Mouse (Mus musculus) testis, adult 2 months (tissue): Measurements from ENCODE around the gene Rpl34. TPM values are rescaled to one million over a fixed set of nuclear protein-coding genes. Genes with fewer than 3 reads are reported as not detected.

Experiments used
- H3K27ac ChIP-seq: fragments of 200-500 bp; 2 replicates; pipeline ENCODE4 v1.5.1; 2012; ENCODE audit warnings: low read depth, low read length; ENCODE audit not compliant: control insufficient read depth, insufficient read depth
- H3K27me3 ChIP-seq: fragments of 200-500 bp; 2 replicates; pipeline ENCODE4 v1.6.1; 2012; ENCODE audit warnings: mild to moderate bottlenecking, low read length, moderate library complexity; ENCODE audit not compliant: control insufficient read depth, insufficient read depth
- H3K36me3 ChIP-seq: fragments of 200-500 bp; 2 replicates; pipeline ENCODE4 v1.6.1; 2012; ENCODE audit warnings: mild to moderate bottlenecking, low read length; ENCODE audit not compliant: control insufficient read depth, insufficient read depth
- H3K4me1 ChIP-seq: fragments of 200-500 bp; 2 replicates; pipeline ENCODE4 v1.6.1; 2012; ENCODE audit warnings: low read length; ENCODE audit not compliant: control insufficient read depth, insufficient read depth
- H3K4me3 ChIP-seq: fragments of 200-500 bp; 2 replicates; pipeline ENCODE4 v1.5.1; 2012; ENCODE audit warnings: low read depth, mild to moderate bottlenecking, low read length, moderate library complexity, mixed read lengths; ENCODE audit not compliant: control insufficient read depth
- CTCF ChIP-seq: fragments of 200-500 bp; IDR thresholded peaks from 2 replicates; pipeline ENCODE4 v1.5.1; 2012; ENCODE audit warnings: low read depth, mild to moderate bottlenecking, inconsistent platforms, low read length, moderate library complexity; ENCODE audit not compliant: control insufficient read depth, insufficient read depth, insufficient replicate concordance
- POLR2A ChIP-seq: fragments of 200-500 bp; IDR thresholded peaks from 2 replicates; pipeline ENCODE4 v1.6.1; 2012; ENCODE audit warnings: low read depth, mild to moderate bottlenecking, inconsistent platforms, low read length, moderate library complexity; ENCODE audit not compliant: control insufficient read depth
- polyA plus RNA-seq: library from polyadenylated mRNA; depleted of rRNA; stranded (reverse); fragments of >200 nt; gene quantifications from 2 replicates; pipeline ENCODE4 v1.2.3, GENCODE M21; 2012

The Rpl34 gene
- polyA plus RNA-seq, 1 experiment, result 979 TPM

DNA sequence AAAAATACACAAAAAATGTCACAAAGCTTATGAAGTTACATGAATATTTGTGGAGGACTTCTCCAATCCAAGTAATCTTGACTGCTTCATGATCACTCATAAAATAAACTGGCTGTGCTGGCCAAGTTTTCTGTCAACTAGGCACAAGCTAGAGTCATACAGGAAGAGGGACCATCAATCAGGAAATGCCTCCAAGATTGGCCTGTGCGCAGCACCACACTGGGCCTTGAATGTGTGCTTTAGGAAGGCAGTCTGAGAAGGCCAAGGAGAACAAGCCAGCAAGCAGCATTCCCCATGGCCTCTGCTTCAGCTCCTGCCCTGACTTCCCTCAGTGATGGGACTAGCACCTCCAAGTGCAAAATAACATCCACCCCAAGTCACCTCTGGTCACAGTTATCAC is 3.2 kb downstream of the Rpl34 start:
- Histone ChIP-seq H3K36me3 (no peaks in the 10 kb centered on the region), H3K4me3 (no peak overlapping the region), H3K27me3 (no peaks in the 10 kb centered on the region), H3K4me1 (no peaks in the 10 kb centered on the region), H3K27ac (no peak overlapping the region)
- no peak for TF ChIP-seq CTCF
- no peak for TF ChIP-seq POLR2A

DNA sequence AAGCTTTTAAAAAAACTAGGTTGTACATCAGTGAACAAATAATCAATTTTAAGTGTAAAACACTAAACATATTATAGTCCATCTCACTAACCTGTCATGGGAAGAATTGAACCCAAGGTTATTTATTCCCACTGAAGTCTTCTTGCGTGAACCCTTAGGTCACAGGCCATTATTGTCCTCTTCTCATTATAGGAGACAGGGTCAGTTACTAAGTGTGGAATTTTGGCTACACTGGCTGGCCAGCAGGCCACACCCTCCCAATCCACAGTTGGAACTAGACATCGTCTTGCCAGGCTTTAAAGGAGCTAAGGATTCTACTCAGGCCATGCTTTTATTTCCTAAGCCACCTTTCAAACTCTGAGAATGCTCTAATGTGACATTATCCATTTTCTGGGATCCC is 4.5 kb downstream of the Rpl34 start:
- no peaks in the 10 kb centered on the region for H3K27me3 ChIP-seq
- no peak overlapping the region for H3K27ac ChIP-seq
- TF ChIP-seq POLR2A (no peak), CTCF (no peak)
- no peaks in the 10 kb centered on the region for H3K36me3 ChIP-seq
- peaks cover under 1% of the 10 kb centered on the region; the same call in 1 of the 2 replicates for H3K4me1 ChIP-seq
- no peak overlapping the region for H3K4me3 ChIP-seq

DNA sequence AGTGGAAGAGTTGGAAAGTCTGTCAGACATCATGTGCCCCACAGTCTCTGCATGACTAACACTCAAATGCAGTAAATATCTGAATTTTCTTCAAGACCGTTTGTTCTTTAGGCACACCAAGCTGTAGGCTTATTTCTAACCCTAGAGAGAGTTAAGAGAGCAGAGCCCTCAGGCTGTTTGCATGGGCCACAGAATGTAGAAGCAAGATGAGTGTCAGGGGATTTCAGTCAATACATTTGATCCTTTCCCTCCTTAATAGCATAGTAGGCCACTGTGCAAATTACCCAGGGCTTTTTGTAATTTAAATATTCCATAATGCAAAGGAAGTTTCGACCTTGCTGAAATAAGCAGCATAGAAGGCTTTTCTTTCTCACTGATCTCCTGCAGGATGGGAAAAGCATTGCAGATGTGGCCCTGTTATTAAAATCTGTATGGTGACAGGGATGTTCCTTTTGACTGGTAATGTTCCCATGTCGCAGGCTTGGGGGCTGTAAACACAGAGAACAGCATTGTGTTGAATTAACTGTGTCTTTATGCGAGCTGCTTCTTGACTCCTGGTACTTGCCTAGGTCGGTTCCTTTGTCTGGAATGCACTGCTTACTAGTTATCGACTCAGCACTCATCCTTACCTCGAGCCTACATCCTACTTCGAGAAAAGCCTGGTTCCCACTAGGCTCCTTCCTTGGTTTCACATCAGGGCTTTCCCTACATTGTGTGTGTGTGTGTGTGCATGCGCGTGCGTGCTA is 7.3 kb downstream of the Rpl34 start:
- Histone ChIP-seq H3K27ac (no peak overlapping the region), H3K27me3 (no peaks in the 10 kb centered on the region), H3K4me1 (peaks cover 2% of the 10 kb centered on the region; the same call in 1 of the 2 replicates), H3K4me3 (no peak overlapping the region), H3K36me3 (no peaks in the 10 kb centered on the region)
- TF ChIP-seq POLR2A, result no peak
- no peak for TF ChIP-seq CTCF

DNA sequence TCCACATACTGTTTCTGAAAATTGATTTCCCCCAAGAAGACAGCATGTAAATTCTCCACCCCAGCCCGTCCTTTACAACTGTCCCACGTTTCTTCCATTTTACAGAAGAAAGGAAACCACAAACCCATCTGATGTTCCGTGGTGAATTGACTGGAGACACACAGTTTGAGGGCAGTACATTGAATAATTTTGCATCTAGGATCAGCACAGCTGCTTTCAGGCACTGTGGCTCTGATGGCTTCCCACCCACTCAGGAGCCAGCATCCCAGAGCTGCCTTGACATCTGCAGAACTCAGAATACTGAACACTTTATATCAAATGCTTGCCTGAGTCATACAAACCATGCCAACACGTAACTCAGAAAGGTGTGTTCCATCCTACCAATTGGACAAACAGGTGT is 10.0 kb downstream of the Rpl34 start:
- TF ChIP-seq CTCF (no peak), POLR2A (no peak)
- Histone ChIP-seq H3K4me3 (no peak overlapping the region), H3K27ac (no peak overlapping the region), H3K36me3 (no peaks in the 10 kb centered on the region), H3K27me3 (no peaks in the 10 kb centered on the region), H3K4me1 (peaks cover 2% of the 10 kb centered on the region; the same call in 1 of the 2 replicates)

DNA sequence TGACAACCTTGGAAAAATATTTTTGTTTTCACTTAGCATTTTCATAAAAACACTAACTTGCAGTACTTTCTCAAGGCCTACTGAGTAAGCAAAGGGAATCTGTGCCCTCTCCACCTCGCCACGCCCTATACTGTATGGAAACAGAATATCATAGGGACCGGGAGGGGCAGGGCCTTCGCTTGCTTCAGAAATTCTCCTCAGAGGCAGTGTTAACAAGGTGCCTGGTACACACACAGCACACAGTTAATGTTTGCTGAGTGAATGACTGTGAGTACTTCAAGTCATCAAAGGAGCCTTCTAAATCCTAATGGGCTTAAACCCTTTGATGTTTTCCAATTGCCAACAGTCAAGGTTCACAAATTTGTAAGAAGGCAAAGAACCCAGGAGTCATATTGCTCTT is 11.3 kb downstream of the Rpl34 start:
- Histone ChIP-seq H3K27me3 (no peaks in the 10 kb centered on the region), H3K4me3 (no peak overlapping the region), H3K36me3 (no peaks in the 10 kb centered on the region), H3K4me1 (peaks cover 4% of the 10 kb centered on the region), H3K27ac (no peak overlapping the region)
- no peak for TF ChIP-seq POLR2A
- no peak for TF ChIP-seq CTCF

DNA sequence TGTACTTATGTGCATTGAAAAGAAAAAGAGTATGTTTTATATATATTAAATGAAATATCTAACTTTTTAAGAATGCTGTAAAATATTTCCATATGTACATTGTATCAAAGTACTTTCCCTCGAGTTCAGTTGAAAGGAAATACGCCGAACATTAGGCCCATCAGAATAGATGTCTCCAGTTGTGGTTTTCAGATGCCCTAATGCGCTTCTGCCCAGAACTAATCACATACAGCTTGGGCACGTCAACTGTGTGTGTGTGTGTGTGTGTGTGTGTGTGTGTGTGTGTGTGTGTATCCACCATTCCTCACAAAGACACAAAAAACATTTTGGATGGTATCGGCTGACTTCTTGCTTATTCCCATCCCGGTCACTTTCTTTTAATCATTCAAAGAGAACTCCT is 13.6 kb downstream of the Rpl34 start:
- Histone ChIP-seq H3K36me3 (no peaks in the 10 kb centered on the region), H3K4me3 (no peak overlapping the region), H3K27me3 (no peaks in the 10 kb centered on the region), H3K4me1 (peaks cover 6% of the 10 kb centered on the region), H3K27ac (no peak overlapping the region)
- TF ChIP-seq POLR2A, result no peak
- no peak for TF ChIP-seq CTCF

DNA sequence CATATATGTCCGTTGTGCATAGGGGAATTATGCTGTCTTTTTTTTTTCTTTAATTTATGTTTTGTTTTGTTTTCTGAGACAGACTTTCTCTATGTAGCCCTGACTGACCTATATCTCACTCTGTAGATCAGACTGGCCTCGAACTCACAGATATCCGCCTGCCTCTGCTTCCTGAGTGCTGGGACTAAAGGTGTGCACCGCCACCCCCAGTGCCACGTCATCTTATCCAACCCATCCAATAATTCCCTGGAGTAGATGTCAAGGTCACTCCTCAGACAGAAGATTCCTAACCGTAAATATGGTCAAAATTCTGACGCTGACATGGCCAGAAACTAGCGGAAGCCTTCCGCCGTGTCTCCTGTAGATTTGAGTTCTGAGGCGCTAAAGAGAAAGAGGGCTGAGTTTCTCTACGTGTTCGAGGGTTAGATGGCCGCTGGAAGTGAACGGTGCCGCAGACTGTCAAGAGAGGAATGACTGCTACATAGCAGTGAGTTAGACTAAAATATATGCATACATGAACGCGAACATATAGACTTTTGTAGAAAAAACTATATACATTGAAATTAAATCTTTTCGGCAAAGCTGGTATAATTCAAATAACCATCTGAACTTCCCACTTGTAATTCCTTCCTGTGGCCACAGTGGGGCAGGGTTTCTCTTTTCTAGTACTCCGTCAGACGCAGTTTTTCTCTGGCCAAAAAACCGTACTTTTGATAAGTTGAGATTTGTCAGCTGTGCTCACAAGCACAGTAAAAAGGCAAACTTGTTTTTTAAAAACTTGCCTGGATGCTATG is 15.2 kb downstream of the Rpl34 start:
- H3K4me3 ChIP-seq, result peak overlapping the region; percentile 14
- H3K36me3 ChIP-seq, result no peaks in the 10 kb centered on the region
- H3K27me3 ChIP-seq, result no peaks in the 10 kb centered on the region
- H3K27ac ChIP-seq, result no peak overlapping the region
- TF ChIP-seq CTCF (no peak), POLR2A (no peak)
- peaks cover 4% of the 10 kb centered on the region for H3K4me1 ChIP-seq
